Mouse (Mus musculus) CD4-positive, CD25-positive, alpha-beta regulatory T cell (primary cell): ENCODE results near the gene Gm20905. TPM values are rescaled to one million over a fixed set of nuclear protein-coding genes. Genes with fewer than 3 reads are reported as not detected.

ENCODE experiments used
- polyA plus RNA-seq: library from polyadenylated mRNA; unstranded; fragments of 100-300 nt; shearing (Covaris generic); gene quantifications from one replicate; pipeline ENCODE4 v1.2.1, GENCODE M21; 2017

Gene Gm20905
- polyA plus RNA-seq = not detected

DNA sequence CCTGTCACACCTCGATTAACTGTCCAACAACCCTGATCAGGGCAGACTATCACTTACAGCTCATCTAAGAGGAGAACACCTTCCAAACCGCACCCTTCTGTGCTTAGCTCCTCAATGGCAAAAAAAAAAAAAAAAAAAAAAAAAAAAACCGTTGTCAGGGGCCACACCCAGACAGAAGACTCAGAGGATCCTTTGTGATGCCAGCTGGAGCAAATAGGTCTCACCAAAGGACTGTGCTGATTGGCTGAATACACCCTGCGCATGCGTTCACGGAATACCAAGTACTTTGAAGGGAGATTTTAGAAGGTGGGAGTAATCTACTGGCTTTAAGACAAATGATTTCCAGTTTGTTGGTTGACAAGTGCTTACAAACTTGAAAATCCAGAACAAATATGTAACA is at the start of gene Gm20905:
Gm20905 (minus strand) TSS at position 101 of the 400 bp plus-strand sequence.

